Mouse (Mus musculus) gastrocnemius, postnatal 10 days (tissue): ENCODE measurements at regions not wholly inside any gene's neighbourhood (a gene's known extent, or its start where the extent isn't known, plus 50 kb on each side); places are given as distances from the start of the nearest gene placed in this dataset.

Experiments
- DNase-seq: peaks from one replicate; pipeline ENCODE4 v3.0.0; 2021; ENCODE audit warnings: mixed read lengths

GRCm38 (mm10) chr17:16101548-16101947 lies 270.7 kb upstream of the Rgmb start:
- DNase-seq: no peak

- DNase-seq: no peak
Observed at GRCm38 (mm10) chr17:16092952-16093351, 262.1 kb upstream of the Rgmb start.

- no peak for DNase-seq
Observed at GRCm38 (mm10) chr17:16089619-16090280, 258.9 kb upstream of the Rgmb start.

GRCm38 (mm10) chr17:16088879-16089618 lies 258.2 kb upstream of the Rgmb start:
- no peak for DNase-seq

GRCm38 (mm10) chr17:16087046-16087445 lies 256.2 kb upstream of the Rgmb start:
- no peak for DNase-seq

GRCm38 (mm10) chr17:16082842-16083241 lies 252.0 kb upstream of the Rgmb start:
- DNase-seq: no peak

GRCm38 (mm10) chr17:16078549-16078948 lies 247.7 kb upstream of the Rgmb start:
- no peak for DNase-seq

GRCm38 (mm10) chr17:16069334-16069733 lies 238.5 kb upstream of the Rgmb start:
- no peak for DNase-seq

- no peak for DNase-seq
Observed at GRCm38 (mm10) chr17:16067858-16068257, 237.0 kb upstream of the Rgmb start.

GRCm38 (mm10) chr17:16054481-16054880 lies 223.6 kb upstream of the Rgmb start:
- peak; percentile 7 for DNase-seq

GRCm38 (mm10) chr17:16051713-16052112 lies 220.9 kb upstream of the Rgmb start:
- peak; percentile 14 for DNase-seq

- no peak for DNase-seq
Observed at GRCm38 (mm10) chr17:16041542-16042251, 210.9 kb upstream of the Rgmb start.

GRCm38 (mm10) chr17:16027989-16028388 lies 197.2 kb upstream of the Rgmb start:
- DNase-seq: no peak

- DNase-seq: no peak
Observed at GRCm38 (mm10) chr17:16004871-16005575, 174.2 kb upstream of the Rgmb start.

- DNase-seq: no peak
Observed at GRCm38 (mm10) chr17:16004002-16004401, 173.2 kb upstream of the Rgmb start.

GRCm38 (mm10) chr17:15998771-15999170 lies 167.9 kb upstream of the Rgmb start:
- no peak for DNase-seq

- no peak for DNase-seq
Observed at GRCm38 (mm10) chr17:15997289-15997688, 166.4 kb upstream of the Rgmb start.

GRCm38 (mm10) chr17:15995493-15995892 lies 164.7 kb upstream of the Rgmb start:
- no peak for DNase-seq

GRCm38 (mm10) chr17:15993361-15994287 lies 162.8 kb upstream of the Rgmb start:
- no peak for DNase-seq

- DNase-seq: no peak
Observed at GRCm38 (mm10) chr17:15991916-15992315, 161.1 kb upstream of the Rgmb start.

- DNase-seq: no peak
Observed at GRCm38 (mm10) chr17:15990303-15990702, 159.5 kb upstream of the Rgmb start.

GRCm38 (mm10) chr17:15981558-15981957 lies 150.7 kb upstream of the Rgmb start:
- DNase-seq: no peak
